Mouse (Mus musculus) embryo, embryonic 10 days (tissue): ENCODE measurements at regions not wholly inside any gene's neighbourhood (a gene's known extent, or its start where the extent isn't known, plus 50 kb on each side); places are given as distances from the start of the nearest gene placed in this dataset.

Experiments
- DNase-seq: peaks from one replicate; pipeline ENCODE4 v3.0.0-alpha.2; 2015; ENCODE audit warnings: low spot score

DNA sequence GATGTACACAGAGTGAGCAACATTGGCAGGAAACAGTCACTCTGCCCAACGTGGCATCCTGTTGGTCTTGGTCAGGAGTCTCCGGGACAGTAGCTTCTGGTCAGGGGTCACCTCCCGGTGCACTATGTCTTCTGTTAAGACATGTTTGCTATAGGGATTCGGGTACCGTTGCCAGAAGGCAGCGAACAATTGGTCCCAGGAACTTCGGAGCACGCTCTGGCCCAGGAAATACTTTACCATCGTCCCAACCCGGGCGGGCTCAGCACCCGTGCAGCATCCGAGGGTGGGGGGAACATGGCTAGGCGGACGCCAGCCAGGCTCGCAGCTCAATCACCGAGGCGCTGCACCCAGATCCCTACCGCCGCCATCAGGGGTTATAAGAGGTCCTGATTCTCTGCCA lies 80.6 kb upstream of the Adam23 start:
- no peak for DNase-seq

DNA sequence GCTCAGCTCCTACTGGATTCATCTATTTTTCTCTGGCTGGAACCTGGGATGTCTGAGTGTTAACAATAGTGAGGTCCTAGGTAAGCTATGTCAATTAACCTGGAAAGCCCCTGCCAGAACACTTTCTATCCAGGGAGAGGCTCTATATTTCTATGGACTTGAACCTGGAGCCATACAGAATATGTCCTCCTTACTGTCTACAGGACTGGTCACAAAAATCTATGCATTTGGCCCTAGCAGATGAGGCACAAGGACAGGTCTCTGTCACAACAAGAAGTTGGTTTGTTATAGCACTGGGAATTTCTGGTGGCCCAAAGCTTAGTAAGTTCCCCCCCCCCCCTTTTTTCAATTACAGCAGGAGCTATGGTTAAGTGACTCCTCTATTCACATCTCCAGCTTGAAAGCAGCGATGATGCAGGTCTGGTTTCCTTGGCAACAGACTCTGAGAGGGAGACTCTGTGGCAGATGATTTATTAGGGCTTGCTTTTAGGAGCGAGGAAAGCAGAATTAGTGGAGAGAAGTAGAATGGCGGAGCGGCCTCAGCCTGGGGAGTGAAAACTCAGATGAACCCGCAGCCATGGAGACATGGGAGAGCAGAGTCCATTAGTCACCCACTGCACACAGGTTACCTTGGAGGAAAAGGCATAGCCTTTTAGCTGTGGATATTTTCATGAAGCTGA lies 77.9 kb upstream of the Adam23 start:
- DNase-seq: peak; percentile 80

DNA sequence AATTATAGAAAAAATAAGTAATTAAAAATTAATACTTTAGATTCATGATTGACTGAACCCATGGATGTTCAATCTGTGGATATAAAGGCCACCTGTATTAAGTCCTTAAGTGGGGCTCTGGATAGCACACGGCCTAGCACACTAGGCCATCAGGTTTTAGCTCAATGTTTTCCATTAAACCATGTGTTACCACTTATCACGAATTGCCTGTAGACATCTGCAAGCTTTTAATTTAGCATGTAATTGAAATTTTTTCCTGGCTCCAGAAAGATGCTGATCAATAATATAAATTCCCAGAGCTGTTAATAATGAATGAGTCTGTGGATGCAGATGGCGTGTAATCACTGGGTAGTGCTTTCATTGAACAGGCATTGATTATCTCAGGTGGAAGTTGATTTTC lies 76.8 kb upstream of the Adam23 start:
- no peak for DNase-seq

DNA sequence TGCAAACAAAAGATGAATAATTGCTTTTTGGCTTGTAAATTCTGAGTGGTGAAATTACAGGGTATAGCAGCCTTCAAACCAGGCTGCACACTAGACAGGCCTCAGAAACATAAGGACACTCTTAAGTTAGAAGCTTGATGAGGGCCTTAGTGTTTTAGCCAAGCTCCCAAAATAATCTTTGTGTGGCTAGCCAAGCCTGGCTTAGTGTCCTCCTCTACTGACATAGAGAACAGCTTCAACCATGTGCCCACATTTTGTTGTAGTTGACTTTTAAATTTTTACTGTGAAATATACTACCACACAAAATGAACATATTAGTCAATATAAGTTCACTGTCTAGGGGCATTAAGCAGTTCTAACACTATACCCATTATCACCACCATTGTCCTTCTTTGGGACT lies 76.1 kb upstream of the Adam23 start:
- no peak for DNase-seq

DNA sequence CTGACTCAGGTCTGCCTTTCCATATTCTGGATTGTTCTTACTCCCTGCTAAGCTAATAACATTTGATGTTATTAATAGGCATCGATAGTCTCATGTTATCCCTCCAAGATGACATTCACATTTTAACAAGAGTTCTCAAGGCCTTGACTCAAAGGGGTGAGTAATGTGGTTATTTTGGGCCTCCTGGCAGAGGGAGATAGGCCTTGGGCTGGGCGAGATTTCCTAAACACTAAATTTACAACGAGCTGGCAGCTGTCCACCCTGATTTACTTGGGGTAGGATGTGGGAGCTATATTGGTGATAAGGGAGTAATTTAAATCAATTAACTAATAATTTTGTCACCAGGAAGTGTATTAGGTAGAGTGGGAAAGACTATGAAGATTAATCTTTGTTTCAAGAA lies 62.6 kb upstream of the Adam23 start:
- no peak for DNase-seq

DNA sequence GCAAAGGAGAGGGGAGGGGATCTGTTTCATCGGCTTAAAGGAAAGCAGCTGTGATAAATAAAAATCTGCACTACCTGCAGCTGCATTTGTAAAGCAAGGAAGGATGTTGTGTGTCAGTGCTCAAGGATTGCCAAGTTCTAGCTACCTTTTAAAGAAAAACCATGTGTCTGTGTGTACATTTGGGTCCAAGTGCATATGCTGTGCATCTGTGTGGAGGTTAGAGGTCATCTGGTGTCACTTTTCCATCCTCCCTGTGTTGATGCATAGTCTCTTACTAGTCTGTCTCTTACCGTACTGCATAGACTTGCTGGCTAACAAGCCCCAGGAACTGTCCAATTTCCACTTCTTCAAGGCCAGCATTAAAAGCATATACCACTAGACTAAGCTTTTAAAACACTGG lies 60.6 kb upstream of the Adam23 start:
- DNase-seq: peak; percentile 57

DNA sequence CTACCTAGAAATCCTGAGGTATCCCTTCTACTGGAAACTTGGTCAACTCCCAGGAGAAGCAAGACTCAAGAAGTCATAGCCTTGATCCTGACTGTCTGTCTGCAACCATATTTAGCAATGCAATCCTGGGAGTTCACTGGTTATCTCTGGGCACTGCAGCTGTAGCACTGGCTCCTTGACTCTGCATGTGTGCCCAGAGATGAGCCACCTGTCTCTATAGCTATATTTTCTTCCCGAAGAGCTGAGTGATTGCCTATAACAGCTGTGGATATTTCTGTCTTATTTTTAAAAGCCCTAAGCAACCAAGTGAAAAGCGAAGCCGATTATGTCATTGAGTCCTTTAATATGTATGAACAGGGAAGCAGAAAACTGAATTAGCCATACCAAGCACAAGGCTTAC lies 50.3 kb upstream of the Adam23 start:
- DNase-seq: no peak
